Mouse (Mus musculus) retina, adult 2 months (tissue): ENCODE measurements at regions not wholly inside any gene's neighbourhood (a gene's known extent, or its start where the extent isn't known, plus 50 kb on each side); places are given as distances from the start of the nearest gene placed in this dataset.
"Not testable (repeated sequence)": the region's sequence is repeated elsewhere in the genome, so short reads cannot be mapped to it uniquely, and the experiment has no call there.

Experiments used
- DNase-seq: peaks from one replicate; pipeline ENCODE4 v3.0.0-alpha.2; 2012; ENCODE audit warnings: low read depth, low spot score

DNA sequence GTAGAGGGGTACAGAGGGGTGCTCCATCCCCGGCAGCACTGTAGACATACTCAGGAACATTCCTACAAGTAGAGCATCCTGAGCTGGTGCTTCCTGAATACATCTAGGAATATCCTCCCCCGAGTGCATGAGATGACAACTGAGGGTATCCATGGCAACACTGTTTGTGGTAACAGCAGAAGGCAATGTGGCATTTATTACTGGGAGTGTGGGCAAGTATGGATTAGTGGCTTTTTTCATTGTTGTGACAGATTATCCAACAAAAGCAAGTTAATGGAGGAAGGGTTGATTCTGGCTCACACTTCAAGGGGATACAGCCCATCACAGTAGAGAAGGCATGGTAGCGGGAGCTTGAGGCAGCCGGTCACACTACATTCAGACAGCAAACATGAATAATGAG lies 114.0 kb upstream of the Nxpe4 start:
- DNase-seq: no peak

- no peak for DNase-seq
Observed at GRCm38 (mm10) chr9:48053580-48053979, 108.2 kb upstream of the Nxpe4 start.

- DNase-seq: no peak
Observed at GRCm38 (mm10) chr9:48055246-48055645, 106.6 kb upstream of the Nxpe4 start.

- DNase-seq: no peak
Observed at GRCm38 (mm10) chr9:48058599-48058998, 103.2 kb upstream of the Nxpe4 start.

DNA sequence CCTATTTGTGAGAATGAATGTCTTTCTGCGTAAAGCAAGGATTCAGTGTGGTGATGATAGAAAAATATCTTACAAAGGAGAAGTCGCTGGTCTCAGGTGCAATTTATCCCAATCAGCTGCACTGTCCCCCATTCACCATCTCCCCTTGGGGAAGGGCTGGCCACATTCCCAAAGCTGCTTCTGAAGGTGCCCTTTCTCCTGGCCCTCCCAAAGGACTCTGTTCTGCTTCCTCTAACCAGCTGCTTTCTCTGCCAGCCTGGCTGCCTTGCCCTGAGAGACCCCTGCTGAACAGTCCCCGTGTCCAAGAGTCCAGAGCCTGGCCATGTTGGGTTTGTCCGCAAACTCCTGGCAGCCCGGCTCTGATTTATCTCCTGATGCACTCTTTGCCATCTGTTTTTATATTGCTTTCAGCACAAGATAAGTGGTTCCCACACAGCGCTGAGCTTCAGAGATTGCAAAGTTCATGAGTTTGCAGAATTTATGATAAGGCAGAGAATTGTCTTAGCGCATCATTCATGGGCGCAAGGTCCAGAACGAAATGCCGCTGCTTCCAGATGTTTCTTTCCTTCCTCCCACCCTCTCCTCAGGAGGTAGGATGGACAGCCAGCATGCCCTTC lies 102.2 kb upstream of the Nxpe4 start:
- DNase-seq: no peak

DNA sequence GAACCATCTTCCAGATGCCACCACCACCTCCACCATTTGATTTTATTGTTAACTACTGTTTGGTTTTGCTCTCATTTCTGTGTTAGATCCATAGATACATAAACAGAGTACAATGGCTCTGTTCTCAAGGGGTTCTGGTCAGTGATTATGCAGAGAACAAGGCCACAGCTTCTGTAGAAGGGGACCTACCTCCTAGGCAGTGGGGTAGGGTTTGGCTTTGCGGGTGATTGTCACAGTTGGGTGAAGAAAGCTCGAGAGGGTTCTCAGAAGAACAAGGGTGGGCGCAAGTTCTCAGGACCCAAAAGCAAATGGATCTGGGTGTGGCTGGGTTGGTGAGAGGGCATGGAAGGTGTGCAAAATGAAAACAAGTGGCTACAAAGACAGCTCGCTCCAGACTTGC lies 100.8 kb upstream of the Nxpe4 start:
- no peak for DNase-seq

DNA sequence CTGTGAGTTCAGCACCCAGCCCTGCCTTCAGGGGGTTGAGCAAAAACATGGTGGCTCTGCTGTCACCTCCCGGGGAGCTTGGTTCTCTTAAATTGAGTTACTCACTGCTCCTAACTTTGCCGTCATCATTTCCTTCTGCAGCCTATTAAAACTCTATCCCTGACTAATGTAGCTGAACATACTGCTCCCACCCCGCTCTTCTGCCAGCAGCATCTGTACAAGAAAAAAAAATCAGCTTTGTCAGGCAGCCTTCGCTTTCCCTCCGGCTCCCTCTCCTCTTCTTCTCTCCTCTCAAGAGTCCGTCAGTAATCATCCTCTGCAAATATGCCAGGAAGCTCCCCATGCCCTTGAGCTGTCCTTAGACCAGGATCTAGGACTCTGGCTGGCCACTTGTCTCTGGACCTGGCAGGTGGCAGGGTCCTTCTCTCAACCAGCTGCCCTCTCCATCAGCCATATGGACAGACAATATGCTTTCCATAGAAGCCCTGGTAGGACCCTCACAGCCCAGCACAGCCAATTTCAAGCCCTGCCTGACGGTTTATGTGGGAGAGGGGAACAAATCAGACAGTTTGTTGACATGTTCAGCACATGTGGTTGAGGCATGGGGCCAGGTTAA lies 95.0 kb upstream of the Nxpe4 start:
- no peak for DNase-seq

DNA sequence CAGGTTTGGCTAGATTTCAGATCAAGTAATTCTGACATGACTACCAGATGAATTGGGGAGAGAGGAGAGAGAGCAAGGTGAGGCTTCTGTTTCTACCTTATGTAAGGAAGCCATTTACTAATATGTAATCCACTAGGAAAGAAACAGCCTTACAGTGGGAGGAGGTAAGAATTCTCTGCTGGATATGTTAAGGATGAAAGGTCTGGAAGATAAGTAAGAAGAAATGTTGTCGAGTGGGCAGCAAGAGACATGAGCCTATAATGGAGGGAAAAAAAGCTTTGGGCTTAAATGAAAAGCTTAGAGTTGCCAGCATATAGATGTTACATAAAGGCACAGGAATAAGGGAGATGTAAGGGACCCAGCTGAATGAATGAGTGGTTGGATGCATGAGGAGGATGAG lies 89.2 kb upstream of the Nxpe4 start:
- DNase-seq: no peak

DNA sequence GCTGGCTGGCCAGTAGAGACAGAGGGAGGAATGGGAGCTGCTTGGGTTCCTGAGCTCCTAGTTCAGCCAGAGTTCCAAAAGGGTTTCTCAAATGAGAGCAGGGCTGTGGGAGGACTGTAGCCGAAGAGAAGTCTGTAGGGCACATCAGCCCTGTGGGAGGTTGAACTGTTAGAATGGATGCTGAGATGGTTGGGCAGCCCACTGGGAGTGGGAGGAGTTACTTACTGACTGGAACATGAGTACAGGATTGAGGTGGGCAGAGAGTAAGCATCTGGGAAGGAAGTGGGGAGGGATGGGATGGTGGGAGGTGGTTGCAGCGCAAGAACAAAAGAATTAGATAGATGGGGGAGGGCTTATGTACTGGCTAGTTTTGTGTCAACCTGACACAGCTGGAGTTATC lies 88.7 kb upstream of the Nxpe4 start:
- no peak for DNase-seq

GRCm38 (mm10) chr9:48075661-48076240 lies 86.1 kb upstream of the Nxpe4 start:
- no peak for DNase-seq

DNA sequence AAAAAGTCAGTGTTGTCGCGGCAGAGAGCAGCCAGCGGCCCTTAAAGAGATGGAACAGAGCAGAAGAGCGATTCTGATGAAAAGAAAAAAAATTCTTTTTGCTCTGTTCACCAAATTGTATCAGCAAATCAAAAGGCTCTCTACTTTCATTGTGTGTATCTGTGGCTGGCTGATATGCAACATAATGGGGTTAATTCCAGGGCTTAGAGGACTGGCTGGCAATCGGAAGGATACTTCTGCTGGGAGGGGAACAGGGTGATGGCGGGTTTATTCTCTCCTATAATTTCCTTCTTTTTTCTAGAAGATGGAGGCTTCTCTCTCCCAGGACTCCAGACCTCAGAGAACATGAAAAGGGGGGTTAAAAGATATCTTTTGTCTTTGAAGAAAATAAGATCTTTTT lies 79.4 kb upstream of the Nxpe4 start:
- DNase-seq: no peak

- not testable (repeated sequence) for DNase-seq
Observed at GRCm38 (mm10) chr9:48084196-48084595, 77.6 kb upstream of the Nxpe4 start.

GRCm38 (mm10) chr9:48089661-48090060 lies 72.2 kb upstream of the Nxpe4 start:
- no peak for DNase-seq

GRCm38 (mm10) chr9:48094756-48095155 lies 67.1 kb upstream of the Nxpe4 start:
- no peak for DNase-seq

DNA sequence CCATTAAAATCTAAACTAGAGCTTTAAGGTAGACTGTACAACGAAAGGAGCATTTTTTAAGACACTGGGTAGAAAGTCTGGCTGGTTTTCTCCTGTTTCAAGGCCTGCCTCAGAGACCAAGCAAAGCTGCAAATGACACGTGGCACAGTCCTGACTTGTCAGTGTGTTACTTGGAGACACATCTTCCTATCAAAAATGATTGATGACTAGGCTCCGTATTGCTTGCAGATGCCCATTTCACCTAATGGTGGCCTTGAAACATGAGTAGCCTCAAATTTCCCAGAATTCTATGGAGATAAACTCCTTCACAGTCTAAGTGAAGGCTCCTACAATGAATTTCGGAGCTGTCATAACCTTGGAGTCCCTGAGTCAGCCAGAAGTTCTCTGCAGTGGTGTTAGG lies 62.0 kb upstream of the Nxpe4 start:
- no peak for DNase-seq

- no peak for DNase-seq
Observed at GRCm38 (mm10) chr9:48106441-48107167, 55.2 kb upstream of the Nxpe4 start.

GRCm38 (mm10) chr9:48108994-48109619 lies 52.7 kb upstream of the Nxpe4 start:
- DNase-seq: no peak

GRCm38 (mm10) chr9:48111316-48111890 lies 50.4 kb upstream of the Nxpe4 start:
- peak; percentile 25 for DNase-seq
